Mouse (Mus musculus) midbrain, postnatal 0 days (tissue): Measurements from ENCODE around the gene Asic1. TPM values are rescaled to one million over a fixed set of nuclear protein-coding genes. Genes with fewer than 3 reads are reported as not detected.
"Not testable (repeated sequence)": the region's sequence is repeated elsewhere in the genome, so short reads cannot be mapped to it uniquely, and the experiment has no call there.

ENCODE experiments used
- ATAC-seq: fragments of 200-750 bp; cut with Nextera tagmentation; 2 replicates; pipeline ENCODE4 v1.8.0; 2017; ENCODE audit warnings: moderate number of reproducible peaks, mild to moderate bottlenecking, moderate TSS enrichment, moderate library complexity; ENCODE audit not compliant: low FRiP score
- DNase-seq: peaks from one replicate; pipeline ENCODE4 v3.0.0-alpha.2; 2015; ENCODE audit warnings: low spot score
- H3K27ac ChIP-seq: fragments of 300-500 bp; sonication (generic); 2 replicates; pipeline ENCODE4 v1.5.1; 2014; ENCODE audit warnings: low read depth, mild to moderate bottlenecking, low read length, mixed read lengths
- H3K27me3 ChIP-seq: fragments of 300-500 bp; sonication (generic); 2 replicates; pipeline ENCODE4 v1.6.1; 2014; ENCODE audit warnings: low read length, control low read depth, mixed read lengths; ENCODE audit not compliant: insufficient read depth
- H3K36me3 ChIP-seq: fragments of 300-500 bp; sonication (generic); 2 replicates; pipeline ENCODE4 v1.6.1; 2014; ENCODE audit warnings: low read length, control low read depth, mixed read lengths; ENCODE audit not compliant: insufficient read depth
- H3K4me1 ChIP-seq: fragments of 300-500 bp; sonication (generic); 2 replicates; pipeline ENCODE4 v1.6.1; 2014; ENCODE audit warnings: mild to moderate bottlenecking, control low read depth, antibody characterized with exemption, low read length, mixed read lengths; ENCODE audit not compliant: insufficient read depth
- H3K4me2 ChIP-seq: fragments of 300-500 bp; sonication (generic); 2 replicates; pipeline ENCODE4 v1.6.1; 2014; ENCODE audit warnings: low read depth, mild to moderate bottlenecking, low read length, mixed read lengths; ENCODE audit not compliant: poor library complexity, severe bottlenecking
- H3K4me3 ChIP-seq: fragments of 300-500 bp; sonication (generic); 2 replicates; pipeline ENCODE4 v1.5.1; 2014; ENCODE audit warnings: low read depth, mild to moderate bottlenecking, low read length, moderate library complexity
- H3K9ac ChIP-seq: fragments of 300-500 bp; sonication (generic); replicated peaks from 2 replicates; pipeline ENCODE4 v1.6.1; 2014; ENCODE audit warnings: mild to moderate bottlenecking, low read length, moderate library complexity, mixed read lengths; ENCODE audit not compliant: poor library complexity, severe bottlenecking
- H3K9me3 ChIP-seq: fragments of 300-500 bp; sonication (generic); 2 replicates; pipeline ENCODE4 v1.6.1; 2016; ENCODE audit warnings: low read length, control low read depth
- CTCF ChIP-seq: IDR thresholded peaks from 2 replicates; pipeline ENCODE4 v1.5.1; 2016; ENCODE audit warnings: antibody characterized with exemption, mild to moderate bottlenecking
- WGBS: fragments of 180-500 bp; shearing (Covaris S2); extraction: QIAGEN DNeasy Blood & Tissue Kit; methylation state at CpG from one replicate; pipeline ENCODE4 v1.1.7; 2014; 5-methylcytosine and 5-hydroxymethylcytosine counted together
- polyA plus RNA-seq: library from polyadenylated mRNA; unstranded; fragments of >200 nt; fragmentation: Nextera tagmentation; extraction: Ambion mirVana; gene quantifications from 2 replicates; pipeline ENCODE4 v1.2.1, GENCODE M21; 2015
- total RNA-seq: library from RNA; depleted of rRNA; stranded (reverse); fragments of >200 nt; gene quantifications from 2 replicates; pipeline ENCODE4 v1.2.3, GENCODE M21; 2014

Gene Asic1
- total and polyA plus RNA-seq, 2 experiments from 2014 or later: 42.1 to 150 TPM

GRCm38 (mm10) chr15:99690924-99691323 is 20.8 kb downstream of the Asic1 start:
- Histone ChIP-seq H3K27ac (no peak overlapping the region), H3K4me1 (no peaks in the 10 kb centered on the region), H3K9ac (no peak overlapping the region), H3K27me3 (no peaks in the 10 kb centered on the region), H3K9me3 (no peaks in the 10 kb centered on the region), H3K36me3 (peaks cover 19% of the 10 kb centered on the region), H3K4me3 (no peak overlapping the region), H3K4me2 (no peak overlapping the region)
- 35% methylated on average over 4 of the region's 4 CpGs for WGBS
- DNase-seq (no peak), ATAC-seq (no peak)
- no peak for TF ChIP-seq CTCF

- no peak overlapping the region for H3K4me2 ChIP-seq
- H3K27ac ChIP-seq: no peak overlapping the region
- H3K36me3 ChIP-seq: peaks cover 29% of the 10 kb centered on the region
- no peaks in the 10 kb centered on the region for H3K9me3 ChIP-seq
- DNase-seq: no peak
- H3K4me3 ChIP-seq: no peak overlapping the region
- no peak for ATAC-seq
- no peaks in the 10 kb centered on the region for H3K4me1 ChIP-seq
- 50% methylated on average over 9 of the region's 9 CpGs for WGBS
- TF ChIP-seq CTCF: no peak
- H3K9ac ChIP-seq: no peak overlapping the region
- H3K27me3 ChIP-seq: no peaks in the 10 kb centered on the region
Observed at GRCm38 (mm10) chr15:99691976-99692375, 21.8 kb downstream of the Asic1 start.

- Histone ChIP-seq H3K27ac (no peak overlapping the region), H3K4me3 (no peak overlapping the region), H3K4me2 (no peak overlapping the region), H3K4me1 (no peaks in the 10 kb centered on the region), H3K9ac (no peak overlapping the region), H3K9me3 (no peaks in the 10 kb centered on the region), H3K36me3 (peaks cover 49% of the 10 kb centered on the region), H3K27me3 (no peaks in the 10 kb centered on the region)
- DNase-seq (no peak), ATAC-seq (no peak)
- TF ChIP-seq CTCF: no peak
- WGBS: 54% methylated on average over 2 of the region's 2 CpGs
Observed at GRCm38 (mm10) chr15:99697309-99697708, 27.1 kb downstream of the Asic1 start.

GRCm38 (mm10) chr15:99698533-99699085 is 28.4 kb downstream of the Asic1 start:
- H3K27ac ChIP-seq: no peak overlapping the region
- no peak overlapping the region for H3K4me3 ChIP-seq
- no peak for TF ChIP-seq CTCF
- H3K9me3 ChIP-seq: no peaks in the 10 kb centered on the region
- peaks cover 42% of the 10 kb centered on the region for H3K36me3 ChIP-seq
- H3K27me3 ChIP-seq: no peaks in the 10 kb centered on the region
- H3K9ac ChIP-seq: no peak overlapping the region
- WGBS: 40% methylated on average over 20 of the region's 20 CpGs
- H3K4me1 ChIP-seq: peaks cover 6% of the 10 kb centered on the region
- no peak overlapping the region for H3K4me2 ChIP-seq
- DNase-seq: no peak
- no peak for ATAC-seq

GRCm38 (mm10) chr15:99699715-99700114 is 29.5 kb downstream of the Asic1 start:
- Histone ChIP-seq H3K4me1 (peaks cover 15% of the 10 kb centered on the region), H3K9ac (no peak overlapping the region), H3K27ac (no peak overlapping the region), H3K9me3 (no peaks in the 10 kb centered on the region), H3K4me3 (no peak overlapping the region), H3K36me3 (peaks cover 45% of the 10 kb centered on the region), H3K27me3 (no peaks in the 10 kb centered on the region), H3K4me2 (no peak overlapping the region)
- WGBS: 85% methylated on average over 10 of the region's 10 CpGs
- DNase-seq: no peak
- TF ChIP-seq CTCF: no peak
- no peak for ATAC-seq

GRCm38 (mm10) chr15:99700219-99701106 is 30.3 kb downstream of the Asic1 start:
- DNase-seq: no peak
- WGBS: 90% methylated on average over 18 of the region's 18 CpGs
- no peak for ATAC-seq
- TF ChIP-seq CTCF: no peak
- Histone ChIP-seq H3K4me1 (peaks cover 15% of the 10 kb centered on the region), H3K4me2 (no peak overlapping the region), H3K4me3 (no peak overlapping the region), H3K9ac (no peak overlapping the region), H3K27me3 (no peaks in the 10 kb centered on the region), H3K36me3 (peaks cover 40% of the 10 kb centered on the region), H3K9me3 (no peaks in the 10 kb centered on the region), H3K27ac (0 out of 2 replicates have a peak overlapping the region, but pooled peaks have one; percentile 96)

GRCm38 (mm10) chr15:99701640-99701998 is 31.5 kb downstream of the Asic1 start:
- peak overlapping the region; percentile 96 for H3K27ac ChIP-seq
- H3K9me3 ChIP-seq, DNase-seq, ATAC-seq, H3K27me3 ChIP-seq: not testable (repeated sequence)
- peaks cover 15% of the 10 kb centered on the region for H3K4me1 ChIP-seq
- WGBS: 49% methylated on average over 16 of the region's 16 CpGs
- peak overlapping the region; percentile 25 for H3K4me2 ChIP-seq
- peaks cover 37% of the 10 kb centered on the region for H3K36me3 ChIP-seq
- peak overlapping the region; percentile 93 for H3K4me3 ChIP-seq
- H3K9ac ChIP-seq: 0 out of 2 replicates have a peak overlapping the region, but pooled peaks have one; percentile 98
